Mouse (Mus musculus): Measurements from ENCODE around the gene Olfr1497. TPM values are rescaled to one million over a fixed set of nuclear protein-coding genes. Genes with fewer than 3 reads are reported as not detected.

The Olfr1497 gene
- polyA plus RNA-seq, 1 experiment from 2014 or later, result not detected

- no peak within 1 kb of the TSS for H3K4me3 ChIP-seq (ENCODE audit: low read depth, low read length)
- no peak within 1 kb of the TSS for H3K4me2 ChIP-seq
- H3K9ac ChIP-seq, result no peak within 1 kb of the TSS
- WGBS, result 87% methylated on average over 1 of the region's 1 CpGs
- no peak for DNase-seq
- no peak for TF ChIP-seq CTCF (IDR thresholded peaks at IDR 0.05; ENCODE audit: low read depth)
- no peaks in the 10 kb centered on the region for H3K9me3 ChIP-seq (ENCODE audit: low read depth, low read length)
- no peak for ATAC-seq (ENCODE audit: insufficient read depth)
- no peaks in the 10 kb centered on the region for H3K36me3 ChIP-seq (ENCODE audit: insufficient read depth)
- H3K4me1 ChIP-seq (ENCODE audit: insufficient read depth), result no peaks in the 10 kb centered on the region
- H3K27ac ChIP-seq (ENCODE audit: low read depth), result no peak within 1 kb of the TSS
- H3K27me3 ChIP-seq (ENCODE audit: insufficient read depth, low read length), result no peaks in the 10 kb centered on the region
These were observed 20.4 kb downstream of the Olfr1497 start, which contains the start of gene Olfr1496 for GRCm38 (mm10) chr19:13777578-13777977. TSS of gene Olfr1496 (plus strand) at chr19:13777878.

DNA sequence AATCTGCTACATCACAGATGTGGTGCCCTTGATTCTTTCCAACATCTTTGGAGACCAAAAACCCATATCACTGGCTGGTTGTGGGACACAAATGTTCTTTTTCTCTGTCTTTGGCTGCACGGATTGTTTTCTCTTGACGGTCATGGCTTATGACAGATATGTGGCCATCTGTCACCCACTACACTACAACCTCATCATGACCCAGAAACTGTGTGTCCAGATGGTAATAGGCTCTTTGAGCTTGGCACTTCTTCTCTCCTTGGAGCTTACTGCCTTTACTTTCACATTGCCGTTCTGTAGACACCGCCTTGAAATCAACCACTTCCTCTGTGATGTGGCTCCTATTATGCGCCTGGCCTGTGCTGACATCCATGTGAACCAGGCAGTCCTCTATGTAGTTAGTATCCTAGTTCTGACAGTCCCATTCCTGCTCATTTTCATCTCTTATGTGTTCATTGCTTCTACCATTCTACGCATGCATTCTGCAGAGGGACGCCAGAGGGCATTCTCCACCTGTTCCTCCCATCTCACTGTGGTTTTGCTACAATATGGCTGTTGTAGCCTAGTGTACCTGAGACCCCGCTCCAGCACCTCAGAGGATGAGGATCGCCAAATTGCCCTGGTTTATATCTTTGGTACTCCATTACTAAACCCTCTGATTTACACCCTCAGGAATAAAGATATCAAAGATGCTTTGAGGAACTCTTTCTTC is 29.3 kb downstream of the Olfr1497 start:
- ATAC-seq (ENCODE audit: insufficient read depth), result no peak
- WGBS, result 87% methylated on average over 9 of the region's 9 CpGs
- H3K9me3 ChIP-seq (ENCODE audit: low read depth, low read length), result no peaks in the 10 kb centered on the region; the same call in 1 of the 2 replicates
- H3K9ac ChIP-seq, result no peak overlapping the region
- no peak for TF ChIP-seq CTCF (IDR thresholded peaks at IDR 0.05; ENCODE audit: low read depth)
- H3K4me2 ChIP-seq, result no peak overlapping the region
- H3K27me3 ChIP-seq (ENCODE audit: insufficient read depth, low read length), result no peaks in the 10 kb centered on the region
- no peak overlapping the region for H3K4me3 ChIP-seq (ENCODE audit: low read depth, low read length)
- no peak for DNase-seq
- H3K36me3 ChIP-seq (ENCODE audit: insufficient read depth), result no peaks in the 10 kb centered on the region
- no peak overlapping the region for H3K27ac ChIP-seq (ENCODE audit: low read depth)
- no peaks in the 10 kb centered on the region for H3K4me1 ChIP-seq (ENCODE audit: insufficient read depth)

GRCm38 (mm10) chr19:13764306-13764705 is 33.7 kb downstream of the Olfr1497 start, which contains the start of gene Olfr1495:
TSS of gene Olfr1495 (plus strand) at chr19:13764606.
- no peaks in the 10 kb centered on the region for H3K36me3 ChIP-seq (ENCODE audit: insufficient read depth)
- no peak within 1 kb of the TSS for H3K9ac ChIP-seq
- ATAC-seq (ENCODE audit: insufficient read depth), result no peak
- no peaks in the 10 kb centered on the region for H3K9me3 ChIP-seq (ENCODE audit: low read depth, low read length)
- H3K27me3 ChIP-seq (ENCODE audit: insufficient read depth, low read length), result no peaks in the 10 kb centered on the region
- H3K4me3 ChIP-seq (ENCODE audit: low read depth, low read length), result no peak within 1 kb of the TSS
- H3K27ac ChIP-seq (ENCODE audit: low read depth), result no peak within 1 kb of the TSS
- 87% methylated on average over 3 of the region's 3 CpGs for WGBS
- TF ChIP-seq CTCF (IDR thresholded peaks at IDR 0.05; ENCODE audit: low read depth), result no peak
- no peak for DNase-seq
- no peak within 1 kb of the TSS for H3K4me2 ChIP-seq
- no peaks in the 10 kb centered on the region for H3K4me1 ChIP-seq (ENCODE audit: insufficient read depth)

DNA sequence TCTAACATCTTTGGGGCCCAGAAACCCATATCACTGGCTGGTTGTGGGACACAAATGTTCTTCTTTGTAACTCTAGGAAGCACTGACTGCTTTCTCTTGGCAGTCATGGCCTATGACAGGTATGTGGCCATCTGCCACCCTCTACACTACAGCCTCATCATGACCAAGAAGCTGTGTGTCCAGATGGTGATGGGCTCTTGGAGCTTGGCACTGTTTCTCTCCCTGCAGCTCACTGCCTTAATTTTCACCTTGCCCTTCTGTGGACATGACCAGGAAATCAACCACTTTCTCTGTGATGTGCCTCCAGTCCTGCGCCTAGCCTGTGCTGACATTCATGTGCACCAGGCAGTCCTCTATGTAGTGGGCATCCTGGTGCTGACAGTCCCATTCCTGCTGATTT is 48.6 kb downstream of the Olfr1497 start:
- TF ChIP-seq CTCF (IDR thresholded peaks at IDR 0.05; ENCODE audit: low read depth), result no peak
- Histone ChIP-seq H3K4me1 (ENCODE audit: insufficient read depth) (no peaks in the 10 kb centered on the region), H3K9me3 (ENCODE audit: low read depth, low read length) (no peaks in the 10 kb centered on the region), H3K27ac (ENCODE audit: low read depth) (no peak overlapping the region), H3K4me2 (no peak overlapping the region), H3K36me3 (ENCODE audit: insufficient read depth) (no peaks in the 10 kb centered on the region), H3K4me3 (ENCODE audit: low read depth, low read length) (no peak overlapping the region), H3K27me3 (ENCODE audit: insufficient read depth, low read length) (no peaks in the 10 kb centered on the region), H3K9ac (no peak overlapping the region)
- WGBS, result 88% methylated on average over 1 of the region's 1 CpGs
- ATAC-seq (ENCODE audit: insufficient read depth) (no peak), DNase-seq (no peak)

Other genes starting within 250 kb of the Olfr1497 start
- not detected in 2 replicates for gene Olfr1484, start 214.7 kb downstream of the Olfr1497 start, polyA plus RNA-seq (2014; fragmentation: Nextera tagmentation; extraction: Ambion mirVana)
- not detected in 2 replicates for gene Olfr1487, start 180.8 kb downstream of the Olfr1497 start, polyA plus RNA-seq (2014; fragmentation: Nextera tagmentation; extraction: Ambion mirVana)
- gene Olfr1489, start 166.6 kb downstream of the Olfr1497 start, polyA plus RNA-seq (2014; fragmentation: Nextera tagmentation; extraction: Ambion mirVana), result not detected in 2 replicates
- gene Olfr1490, start 147.1 kb downstream of the Olfr1497 start, polyA plus RNA-seq (2014; fragmentation: Nextera tagmentation; extraction: Ambion mirVana), result not detected in 2 replicates
- gene Olfr1491, start 100.9 kb downstream of the Olfr1497 start, polyA plus RNA-seq (2014; fragmentation: Nextera tagmentation; extraction: Ambion mirVana), result not detected in 2 replicates
- not detected in 2 replicates for gene Olfr1493-ps1, start 74.9 kb downstream of the Olfr1497 start, polyA plus RNA-seq (2014; fragmentation: Nextera tagmentation; extraction: Ambion mirVana)
- gene Olfr1494, start 58.5 kb downstream of the Olfr1497 start, polyA plus RNA-seq (2014; fragmentation: Nextera tagmentation; extraction: Ambion mirVana), result not detected in 2 replicates
- not detected in 2 replicates for gene Olfr1495, start 33.6 kb downstream of the Olfr1497 start, polyA plus RNA-seq (2014; fragmentation: Nextera tagmentation; extraction: Ambion mirVana)
- gene Olfr1496, start 20.3 kb downstream of the Olfr1497 start, polyA plus RNA-seq (2014; fragmentation: Nextera tagmentation; extraction: Ambion mirVana), result not detected in 2 replicates
- not detected in 2 replicates for gene Olfr1499, start 21.2 kb upstream of the Olfr1497 start, polyA plus RNA-seq (2014; fragmentation: Nextera tagmentation; extraction: Ambion mirVana)
- gene Olfr1500, start 32.3 kb upstream of the Olfr1497 start, polyA plus RNA-seq (2014; fragmentation: Nextera tagmentation; extraction: Ambion mirVana), result not detected in 2 replicates
- gene Olfr1501, start 52.5 kb upstream of the Olfr1497 start, polyA plus RNA-seq (2014; fragmentation: Nextera tagmentation; extraction: Ambion mirVana), result not detected in 2 replicates
- not detected in 2 replicates for gene Olfr1502, start 63.6 kb upstream of the Olfr1497 start, polyA plus RNA-seq (2014; fragmentation: Nextera tagmentation; extraction: Ambion mirVana)
- not detected in 2 replicates for gene Olfr1504, start 99.7 kb upstream of the Olfr1497 start, polyA plus RNA-seq (2014; fragmentation: Nextera tagmentation; extraction: Ambion mirVana)
- gene Olfr1505, start 115.3 kb upstream of the Olfr1497 start, polyA plus RNA-seq (2014; fragmentation: Nextera tagmentation; extraction: Ambion mirVana), result not detected in 2 replicates